Mouse (Mus musculus) kidney, adult 9 months (tissue): ENCODE data around the gene Gm5483.
A peak's percentile ranks its signal among the peaks of the same experiment; 100 is the strongest.
"Not testable (repeated sequence)": the region's sequence is repeated elsewhere in the genome, so short reads cannot be mapped to it uniquely, and the experiment has no call there.

Experiments used
- DNase-seq: peaks from one replicate; pipeline ENCODE4 v3.0.0; 2022

The Gm5483 gene

DNA sequence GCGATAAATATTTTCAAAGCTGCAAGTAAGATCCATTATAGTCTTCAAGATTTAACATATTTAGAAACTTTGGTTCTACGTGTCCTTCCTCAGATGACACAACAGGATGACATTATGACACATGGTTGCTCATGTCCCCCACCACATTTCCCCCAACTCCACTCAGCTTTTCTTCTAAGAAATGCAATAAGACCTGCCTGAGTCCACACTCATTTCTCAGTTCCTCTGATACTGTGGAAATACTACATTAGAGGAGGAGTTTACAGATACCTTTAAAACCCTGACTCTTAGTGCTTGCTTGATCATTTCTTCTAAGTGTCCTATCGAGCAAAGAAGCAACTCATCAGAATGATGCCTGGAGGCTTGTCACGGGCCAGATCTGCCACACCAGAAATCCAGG lies at the start of gene Gm5483:
Gene Gm5483 (plus strand): TSS at position 301 of the 400 bp plus-strand sequence.
- not testable (repeated sequence) for DNase-seq

DNA sequence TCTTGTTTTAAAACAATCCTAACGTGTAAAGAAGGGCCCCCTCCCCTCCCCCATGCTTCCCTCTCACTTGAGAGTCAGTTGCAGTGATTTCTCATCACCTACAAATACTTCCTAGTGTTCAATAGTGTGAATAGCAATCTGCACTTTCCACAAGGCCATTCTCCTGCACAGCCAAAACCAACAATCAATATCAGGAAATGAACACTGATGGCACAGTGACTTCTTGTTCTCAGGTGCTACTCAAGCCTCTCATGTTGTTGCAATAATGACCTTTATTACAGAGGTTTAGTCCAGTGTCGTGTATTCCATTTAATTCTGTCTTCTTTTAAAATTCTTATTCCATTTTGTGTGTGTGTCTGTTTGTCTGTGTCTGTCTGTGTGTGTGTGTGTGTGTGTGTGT lies 45.8 kb upstream of the Gm5483 start:
- no peak for DNase-seq

- DNase-seq, result no peak
Observed at GRCm38 (mm10) chr16:36156402-36156975, 27.5 kb upstream of the Gm5483 start, which contains the start of gene Stfa2l1. Stfa2l1 (plus strand) TSS chr16:36156811.

DNA sequence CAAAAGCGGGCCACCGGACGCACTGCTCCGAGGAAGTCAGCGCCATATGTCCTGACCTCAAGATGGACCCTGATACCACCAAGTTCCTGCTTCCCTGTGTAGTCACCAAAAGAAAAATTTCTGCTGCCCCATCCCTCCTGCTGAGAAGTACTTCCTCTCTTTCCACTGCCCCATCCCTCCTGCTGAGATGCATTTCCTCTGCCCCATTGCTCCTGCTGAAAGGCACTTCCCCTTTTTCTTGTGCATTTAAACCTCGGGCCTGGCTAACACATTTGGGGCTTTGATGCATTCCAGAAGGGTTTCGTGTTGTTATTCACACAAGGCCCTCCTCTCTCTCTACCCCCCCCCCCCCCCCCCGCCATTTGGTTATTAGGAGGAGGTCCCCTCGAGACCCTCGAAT lies 16.2 kb upstream of the Gm5483 start:
- not testable (repeated sequence) for DNase-seq

GRCm38 (mm10) chr16:36176108-36176507 lies 7.9 kb upstream of the Gm5483 start:
- DNase-seq, result no peak

DNA sequence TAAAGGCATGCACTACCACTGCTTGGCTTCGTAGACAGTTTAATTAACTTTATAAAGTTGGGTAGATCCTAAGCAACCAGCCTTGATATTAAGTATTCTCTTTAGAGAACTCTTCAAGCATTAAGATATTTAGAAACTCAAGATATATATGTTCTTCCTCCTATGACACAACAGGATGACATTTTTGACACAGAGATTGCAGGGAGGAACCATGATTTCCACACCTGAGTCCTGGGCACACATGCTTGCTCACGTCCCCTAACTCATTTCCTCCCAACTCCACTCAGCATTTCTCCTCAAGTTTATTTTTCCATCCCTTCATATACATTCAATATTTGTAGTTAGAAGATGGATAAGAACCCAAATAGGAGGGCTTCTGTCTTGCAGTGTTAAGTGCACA lies 4.1 kb upstream of the Gm5483 start:
- no peak for DNase-seq

- no peak for DNase-seq
Observed at GRCm38 (mm10) chr16:36199226-36199625, 15.2 kb downstream of the Gm5483 start.

GRCm38 (mm10) chr16:36203846-36204245 lies 19.8 kb downstream of the Gm5483 start:
- DNase-seq, result peak; percentile 66

- peak; percentile 9 for DNase-seq
Observed at GRCm38 (mm10) chr16:36205684-36206083, 21.7 kb downstream of the Gm5483 start.

- DNase-seq, result no peak
Observed at GRCm38 (mm10) chr16:36209967-36210453, 26.0 kb downstream of the Gm5483 start, which contains the start of gene Gm5416. Gm5416 (plus strand) TSS chr16:36210403.

- DNase-seq, result not testable (repeated sequence)
Observed at GRCm38 (mm10) chr16:36221168-36221567, 37.2 kb downstream of the Gm5483 start, which contains the start of gene 2010005H15Rik. 2010005H15Rik (plus strand) TSS chr16:36221468.
